Mouse (Mus musculus): ENCODE data around the gene Akap13. TPM values are rescaled to one million over a fixed set of nuclear protein-coding genes. Genes with fewer than 3 reads are reported as not detected.
A peak's percentile ranks its signal among the peaks of the same experiment; 100 is the strongest.

The Akap13 gene
- polyA plus RNA-seq, 1 experiment: 41.7 TPM

- WGBS: 70% methylated on average over 4 of the region's 4 CpGs
- no peak for DNase-seq
Measured at GRCm38 (mm10) chr7:75506628-75507027, 51.3 kb downstream of the Akap13 start.

GRCm38 (mm10) chr7:75509085-75509873, 53.9 kb downstream of the Akap13 start:
- WGBS: 55% methylated on average over 5 of the region's 5 CpGs
- DNase-seq: no peak
- no peak for TF ChIP-seq POLR2A (IDR thresholded peaks at IDR 0.05; ENCODE audit: borderline replicate concordance, extremely low read depth, low read depth, low read length)
- TF ChIP-seq CTCF (IDR thresholded peaks at IDR 0.05; ENCODE audit: insufficient read depth, low read length): no peak
- H3K4me1 ChIP-seq (ENCODE audit: control insufficient read depth, insufficient read depth, low read length): peaks cover 7% of the 10 kb centered on the region
- H3K4me3 ChIP-seq (replicated peaks; ENCODE audit: extremely low read depth, low read depth, low read length): no peak overlapping the region

More at GRCm38 (mm10) chr7:75506628-75507027, 51.3 kb downstream of the Akap13 start:
- H3K4me1 ChIP-seq (ENCODE audit: control insufficient read depth, insufficient read depth, low read length): peaks cover 7% of the 10 kb centered on the region
- no peak overlapping the region for H3K4me3 ChIP-seq (replicated peaks; ENCODE audit: extremely low read depth, low read depth, low read length)
- TF ChIP-seq POLR2A (IDR thresholded peaks at IDR 0.05; ENCODE audit: borderline replicate concordance, extremely low read depth, low read depth, low read length) (no peak), CTCF (IDR thresholded peaks at IDR 0.05; ENCODE audit: insufficient read depth, low read length) (no peak)

DNA sequence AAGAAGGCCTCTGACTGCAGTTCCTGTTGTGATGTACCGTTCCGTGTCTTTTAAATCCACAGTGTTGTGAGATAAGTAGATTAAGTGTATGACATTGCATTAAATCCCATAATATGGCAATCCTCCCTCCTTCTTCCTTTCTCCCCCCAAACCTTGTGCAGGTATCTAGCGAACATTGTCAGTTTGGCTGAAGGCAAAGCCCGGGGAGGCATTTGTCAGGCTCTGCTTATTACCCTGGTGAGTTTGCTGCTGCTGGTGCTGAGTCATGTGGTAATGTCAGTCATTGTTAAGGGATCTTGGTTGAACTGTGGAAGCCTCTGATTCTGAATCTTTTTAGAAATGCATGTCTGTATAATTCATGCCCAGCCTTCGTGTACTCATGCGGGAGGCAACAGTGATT, 60.1 kb downstream of the Akap13 start:
- no peak overlapping the region for H3K4me3 ChIP-seq (replicated peaks; ENCODE audit: extremely low read depth, low read depth, low read length)
- WGBS: 82% methylated on average over 6 of the region's 6 CpGs
- DNase-seq: no peak
- H3K4me1 ChIP-seq (ENCODE audit: control insufficient read depth, insufficient read depth, low read length): peaks cover 13% of the 10 kb centered on the region
- TF ChIP-seq CTCF (IDR thresholded peaks at IDR 0.05; ENCODE audit: insufficient read depth, low read length) (no peak), POLR2A (IDR thresholded peaks at IDR 0.05; ENCODE audit: borderline replicate concordance, extremely low read depth, low read depth, low read length) (no peak)

DNA sequence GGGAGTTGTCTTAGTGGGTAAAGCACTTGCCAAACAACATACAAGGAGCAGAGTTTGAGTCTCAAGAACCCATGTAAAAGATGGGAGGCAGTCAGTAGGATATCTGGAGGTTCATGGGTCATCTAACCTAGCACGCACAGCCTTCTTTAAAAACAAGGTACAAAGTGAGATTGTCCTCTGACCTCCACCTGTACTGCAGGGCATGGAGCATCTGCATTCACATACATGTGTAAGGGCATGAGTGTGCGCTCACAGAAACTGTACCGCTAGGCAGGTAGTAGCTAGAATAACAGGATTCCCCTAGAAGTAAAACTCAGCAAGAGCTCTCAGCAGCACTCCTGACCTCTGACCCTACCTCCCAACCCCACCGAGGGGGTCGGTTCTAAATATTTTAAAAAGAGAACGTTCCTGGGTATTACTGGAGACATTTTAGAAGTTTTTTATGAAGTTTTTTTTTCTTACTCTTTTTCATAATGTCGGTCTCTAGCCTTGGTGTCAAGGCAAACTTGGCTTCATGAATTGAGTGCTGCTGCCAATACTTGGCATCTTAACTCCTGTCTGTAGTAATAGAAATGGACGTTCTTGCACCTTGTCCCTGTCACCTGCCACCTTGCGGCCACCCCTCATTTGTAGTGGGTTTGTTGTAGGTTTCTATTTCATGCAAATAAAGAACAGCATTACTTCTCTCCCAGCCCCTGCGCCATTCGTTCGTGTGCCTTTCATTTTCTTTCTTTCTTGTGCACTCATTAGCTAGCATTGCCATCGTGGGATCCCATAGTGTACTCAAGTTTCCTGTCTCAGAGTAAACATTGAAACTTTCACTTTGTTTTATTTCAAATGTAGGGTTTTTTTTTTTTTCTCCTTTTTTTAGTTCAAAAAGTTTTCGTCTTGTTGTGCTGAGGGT, 61.6 kb downstream of the Akap13 start:
- no peak for DNase-seq
- TF ChIP-seq POLR2A (IDR thresholded peaks at IDR 0.05; ENCODE audit: borderline replicate concordance, extremely low read depth, low read depth, low read length) (no peak), CTCF (IDR thresholded peaks at IDR 0.05; ENCODE audit: insufficient read depth, low read length) (no peak)
- 74% methylated on average over 14 of the region's 14 CpGs for WGBS
- Histone ChIP-seq H3K4me1 (ENCODE audit: control insufficient read depth, insufficient read depth, low read length) (peaks cover 17% of the 10 kb centered on the region), H3K4me3 (replicated peaks; ENCODE audit: extremely low read depth, low read depth, low read length) (no peak overlapping the region)

- WGBS: 73% methylated on average over 6 of the region's 6 CpGs
- Histone ChIP-seq H3K4me1 (ENCODE audit: control insufficient read depth, insufficient read depth, low read length) (peaks cover 17% of the 10 kb centered on the region), H3K4me3 (replicated peaks; ENCODE audit: extremely low read depth, low read depth, low read length) (no peak overlapping the region)
- no peak for DNase-seq
- TF ChIP-seq CTCF (IDR thresholded peaks at IDR 0.05; ENCODE audit: insufficient read depth, low read length): no peak
- TF ChIP-seq POLR2A (IDR thresholded peaks at IDR 0.05; ENCODE audit: borderline replicate concordance, extremely low read depth, low read depth, low read length): no peak
Measured at GRCm38 (mm10) chr7:75520531-75520930, 65.2 kb downstream of the Akap13 start.

GRCm38 (mm10) chr7:75521199-75521598, 65.9 kb downstream of the Akap13 start:
- Histone ChIP-seq H3K4me1 (ENCODE audit: control insufficient read depth, insufficient read depth, low read length) (peaks cover 17% of the 10 kb centered on the region), H3K4me3 (replicated peaks; ENCODE audit: extremely low read depth, low read depth, low read length) (no peak overlapping the region)
- 46% methylated on average over 3 of the region's 3 CpGs for WGBS
- no peak for TF ChIP-seq POLR2A (IDR thresholded peaks at IDR 0.05; ENCODE audit: borderline replicate concordance, extremely low read depth, low read depth, low read length)
- TF ChIP-seq CTCF (IDR thresholded peaks at IDR 0.05; ENCODE audit: insufficient read depth, low read length): no peak
- no peak for DNase-seq

DNA sequence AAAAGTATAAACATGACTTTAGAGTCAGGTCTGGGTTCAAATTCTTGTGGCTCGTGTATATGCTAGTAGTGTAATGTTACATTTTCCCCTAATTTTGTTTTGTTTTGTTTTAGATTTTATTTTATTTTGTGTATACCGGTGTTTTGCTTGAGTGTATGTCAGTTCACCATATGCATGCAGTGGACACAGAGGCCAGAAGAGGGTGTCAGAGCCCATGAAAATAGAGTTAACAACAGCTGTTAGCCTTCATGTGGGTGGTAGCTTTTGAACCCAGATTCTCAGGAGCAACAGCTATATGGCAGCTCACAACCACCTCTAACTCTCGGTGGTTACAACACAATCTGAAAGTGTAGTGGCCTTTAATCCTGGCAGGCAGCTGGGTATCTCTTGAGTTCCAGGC, 66.9 kb downstream of the Akap13 start:
- H3K4me3 ChIP-seq (replicated peaks; ENCODE audit: extremely low read depth, low read depth, low read length): no peak overlapping the region
- TF ChIP-seq CTCF (IDR thresholded peaks at IDR 0.05; ENCODE audit: insufficient read depth, low read length): 0 out of 2 replicates have a peak, but pooled peaks have one; percentile 11
- TF ChIP-seq POLR2A (IDR thresholded peaks at IDR 0.05; ENCODE audit: borderline replicate concordance, extremely low read depth, low read depth, low read length): no peak
- WGBS: 74% methylated on average over 3 of the region's 3 CpGs
- no peak for DNase-seq
- H3K4me1 ChIP-seq (ENCODE audit: control insufficient read depth, insufficient read depth, low read length): peaks cover 18% of the 10 kb centered on the region

DNA sequence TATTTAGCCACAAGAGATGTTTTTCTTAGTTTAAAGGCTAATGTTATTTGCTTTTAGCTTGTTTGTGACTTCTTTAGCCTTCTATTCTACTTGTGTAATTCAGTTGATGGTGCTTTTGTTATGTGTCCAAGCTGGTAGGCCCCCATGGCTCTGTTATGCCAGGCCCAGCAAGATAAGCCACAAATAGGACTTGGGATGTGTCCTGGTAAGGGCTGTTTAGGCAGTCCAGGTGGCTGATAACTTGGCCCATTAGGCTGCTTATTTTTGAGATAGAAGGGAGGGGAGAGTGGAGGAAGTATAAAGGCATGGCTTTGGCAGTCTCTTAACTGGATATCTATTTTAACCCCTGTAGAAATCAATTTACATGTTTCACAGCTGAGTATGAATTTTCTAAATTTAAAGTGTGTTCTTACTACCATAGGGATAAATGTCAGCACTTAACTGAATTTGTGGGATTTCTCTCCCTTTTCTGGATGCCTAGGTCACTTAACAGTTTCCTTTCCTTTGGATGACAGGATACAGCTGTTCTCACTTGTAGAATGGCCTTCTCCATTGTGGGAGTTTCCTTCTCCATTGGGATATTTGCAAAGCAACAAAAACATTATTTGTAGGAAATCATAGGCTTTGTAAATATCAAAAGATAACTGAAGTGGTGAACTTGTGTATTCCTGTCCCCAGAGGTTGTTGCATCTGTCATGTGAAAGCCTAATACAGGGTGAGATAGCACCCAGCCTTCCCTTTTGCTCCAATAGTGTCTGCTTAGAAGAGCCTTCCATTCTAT, 69.6 kb downstream of the Akap13 start:
- DNase-seq: no peak
- peaks cover 8% of the 10 kb centered on the region for H3K4me1 ChIP-seq (ENCODE audit: control insufficient read depth, insufficient read depth, low read length)
- no peak overlapping the region for H3K4me3 ChIP-seq (replicated peaks; ENCODE audit: extremely low read depth, low read depth, low read length)
- no peak for TF ChIP-seq POLR2A (IDR thresholded peaks at IDR 0.05; ENCODE audit: borderline replicate concordance, extremely low read depth, low read depth, low read length)
- TF ChIP-seq CTCF (IDR thresholded peaks at IDR 0.05; ENCODE audit: insufficient read depth, low read length): no peak
